Mouse (Mus musculus) brain, embryonic 14.5 days (tissue): ENCODE measurements around the gene Cdhr3.

Experiments used
- CTCF ChIP-seq: fragments of 200-500 bp; IDR thresholded peaks from 2 replicates; pipeline ENCODE4 v1.5.1; 2012; ENCODE audit warnings: inconsistent platforms, mild to moderate bottlenecking, moderate library complexity, borderline replicate concordance; ENCODE audit not compliant: insufficient read depth, insufficient read length; ENCODE audit errors: extremely low read depth
- POLR2A ChIP-seq: fragments of 200-500 bp; IDR thresholded peaks from 2 replicates; pipeline ENCODE4 v1.6.1; 2012; ENCODE audit warnings: mild to moderate bottlenecking, inconsistent platforms, borderline replicate concordance; ENCODE audit not compliant: poor library complexity, insufficient read depth, insufficient read length, severe bottlenecking; ENCODE audit errors: extremely low read depth

- no peak for TF ChIP-seq POLR2A
- TF ChIP-seq CTCF, result no peak
These were observed 13.9 kb upstream of the Cdhr3 start for GRCm38 (mm10) chr12:33106438-33107167.
